Mouse (Mus musculus): ENCODE results near the gene Pum1. TPM values are rescaled to one million over a fixed set of nuclear protein-coding genes. Genes with fewer than 3 reads are reported as not detected.
"Not testable (repeated sequence)": the region's sequence is repeated elsewhere in the genome, so short reads cannot be mapped to it uniquely, and the experiment has no call there.

The Pum1 gene
- polyA plus RNA-seq, 1 experiment from 2014 or later: 137 TPM

DNA sequence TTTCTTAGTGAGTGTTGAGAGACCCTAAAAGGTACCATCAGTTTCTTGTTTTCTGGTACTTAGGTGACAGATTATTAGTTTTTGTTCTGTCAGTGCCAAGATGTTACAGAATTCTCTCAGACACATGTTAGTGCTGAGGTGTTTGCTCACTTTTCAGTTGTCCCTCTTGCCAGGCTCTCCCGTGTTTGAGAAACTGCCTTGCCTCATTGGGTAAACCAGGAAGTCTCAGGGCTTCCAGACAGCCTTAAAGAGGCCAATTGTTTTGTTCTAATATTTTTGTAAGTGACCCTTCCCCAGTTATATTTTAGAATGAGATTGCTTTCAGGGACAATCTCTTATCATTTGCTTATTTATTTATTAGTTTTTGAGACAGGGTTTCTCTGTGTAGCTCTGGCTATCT lies 2.1 kb downstream of the Pum1 start:
- H3K9ac ChIP-seq (replicated peaks; ENCODE audit: low read depth, low read length): no peak overlapping the region
- ATAC-seq: no peak
- no peaks in the 10 kb centered on the region for H3K9me3 ChIP-seq (ENCODE audit: control insufficient read depth, low read length)
- H3K36me3 ChIP-seq (ENCODE audit: control insufficient read depth, insufficient read depth): 0 out of 2 replicates have a peak, but pooled peaks cover 3% of the 10 kb centered on the region
- peak overlapping the region; percentile 50 for H3K4me2 ChIP-seq (ENCODE audit: low read length)
- H3K4me3 ChIP-seq (replicated peaks; ENCODE audit: low read length): peak overlapping the region; percentile 21
- 0% methylated on average over 1 of the region's 1 CpGs for WGBS
- no peaks in the 10 kb centered on the region for H3K27me3 ChIP-seq (replicated peaks; ENCODE audit: control insufficient read depth, insufficient read depth, low read length)
- no peak overlapping the region for H3K27ac ChIP-seq (ENCODE audit: low read length)
- H3K4me1 ChIP-seq (replicated peaks; ENCODE audit: control insufficient read depth, insufficient read depth, low read length): peaks cover 33% of the 10 kb centered on the region

DNA sequence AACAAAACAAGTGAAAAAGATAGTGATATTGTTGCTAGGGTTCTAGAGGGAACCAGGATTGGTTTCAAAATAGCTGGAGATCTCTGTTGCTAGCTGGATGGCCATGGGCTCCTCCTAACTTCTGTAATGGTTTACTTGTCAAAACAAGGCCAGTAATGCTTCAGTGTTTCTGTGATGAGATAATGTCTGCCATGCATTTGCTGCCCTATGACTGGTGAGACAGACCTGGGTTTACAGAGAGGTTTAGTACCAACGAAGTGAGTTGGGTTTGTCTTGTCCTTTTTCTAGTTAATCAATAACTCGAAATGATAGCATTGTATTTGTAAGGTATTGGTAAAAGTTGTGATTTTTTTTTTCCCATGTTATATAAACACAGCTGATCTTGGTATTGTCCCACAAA lies 4.6 kb downstream of the Pum1 start:
- Histone ChIP-seq H3K4me3 (replicated peaks; ENCODE audit: low read length) (no peak overlapping the region), H3K27me3 (replicated peaks; ENCODE audit: control insufficient read depth, insufficient read depth, low read length) (no peaks in the 10 kb centered on the region), H3K36me3 (ENCODE audit: control insufficient read depth, insufficient read depth) (peaks cover 9% of the 10 kb centered on the region), H3K9me3 (ENCODE audit: control insufficient read depth, low read length) (no peaks in the 10 kb centered on the region), H3K9ac (replicated peaks; ENCODE audit: low read depth, low read length) (no peak overlapping the region), H3K4me1 (replicated peaks; ENCODE audit: control insufficient read depth, insufficient read depth, low read length) (peaks cover 38% of the 10 kb centered on the region), H3K4me2 (ENCODE audit: low read length) (0 out of 2 replicates have a peak overlapping the region, but pooled peaks have one; percentile 18), H3K27ac (ENCODE audit: low read length) (no peak overlapping the region)
- WGBS: 82% methylated on average over 2 of the region's 2 CpGs
- no peak for ATAC-seq

DNA sequence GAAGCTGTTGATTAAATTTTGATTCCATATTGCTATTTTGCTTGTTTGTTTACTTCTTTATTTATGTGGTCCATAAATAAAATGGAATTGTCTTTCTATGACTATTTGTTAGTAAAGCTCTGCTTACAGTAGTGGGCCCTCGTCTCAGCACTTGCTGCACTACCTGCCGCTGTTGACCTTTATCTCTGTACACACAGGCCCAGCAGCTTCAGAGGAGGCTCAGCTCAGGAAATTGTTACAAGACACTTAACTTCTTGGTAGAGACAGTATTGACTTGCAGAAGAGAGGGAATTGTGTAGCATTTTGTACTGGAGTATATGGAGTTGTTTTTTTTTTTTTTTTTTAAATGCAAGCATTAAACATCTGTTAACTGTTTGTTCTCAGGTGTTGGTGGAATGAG lies 5.4 kb downstream of the Pum1 start:
- ATAC-seq: no peak
- Histone ChIP-seq H3K27ac (ENCODE audit: low read length) (no peak overlapping the region), H3K27me3 (replicated peaks; ENCODE audit: control insufficient read depth, insufficient read depth, low read length) (no peaks in the 10 kb centered on the region), H3K36me3 (ENCODE audit: control insufficient read depth, insufficient read depth) (peaks cover 15% of the 10 kb centered on the region), H3K4me3 (replicated peaks; ENCODE audit: low read length) (no peak overlapping the region), H3K4me2 (ENCODE audit: low read length) (no peak overlapping the region; the same call in 1 of the 2 replicates), H3K9ac (replicated peaks; ENCODE audit: low read depth, low read length) (no peak overlapping the region; the same call in 1 of the 2 replicates), H3K9me3 (ENCODE audit: control insufficient read depth, low read length) (no peaks in the 10 kb centered on the region), H3K4me1 (replicated peaks; ENCODE audit: control insufficient read depth, insufficient read depth, low read length) (peaks cover 38% of the 10 kb centered on the region)
- 68% methylated on average over 2 of the region's 2 CpGs for WGBS

DNA sequence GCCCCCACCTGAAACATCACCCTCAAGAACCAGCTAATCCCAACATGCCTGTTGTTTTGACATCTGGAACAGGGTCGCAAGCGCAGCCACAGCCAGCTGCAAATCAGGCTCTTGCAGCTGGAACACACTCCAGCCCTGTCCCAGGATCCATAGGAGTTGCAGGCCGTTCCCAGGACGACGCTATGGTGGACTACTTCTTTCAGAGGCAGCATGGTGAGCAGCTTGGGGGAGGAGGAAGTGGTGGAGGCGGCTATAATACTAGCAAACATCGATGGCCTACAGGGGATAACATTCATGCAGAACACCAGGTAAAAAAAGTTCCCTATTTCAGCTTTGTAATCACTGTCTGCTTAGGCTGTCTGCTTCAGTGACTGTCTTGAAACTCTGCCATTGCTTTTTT lies 5.9 kb downstream of the Pum1 start:
- no peaks in the 10 kb centered on the region for H3K27me3 ChIP-seq (replicated peaks; ENCODE audit: control insufficient read depth, insufficient read depth, low read length)
- no peak overlapping the region for H3K27ac ChIP-seq (ENCODE audit: low read length)
- H3K4me2 ChIP-seq (ENCODE audit: low read length): peak overlapping the region; percentile 13; the same call in 1 of the 2 replicates
- H3K4me3 ChIP-seq (replicated peaks; ENCODE audit: low read length): no peak overlapping the region
- no peak for ATAC-seq
- 68% methylated on average over 7 of the region's 7 CpGs for WGBS
- H3K36me3 ChIP-seq (ENCODE audit: control insufficient read depth, insufficient read depth): peaks cover 15% of the 10 kb centered on the region
- no peaks in the 10 kb centered on the region for H3K9me3 ChIP-seq (ENCODE audit: control insufficient read depth, low read length)
- peaks cover 38% of the 10 kb centered on the region for H3K4me1 ChIP-seq (replicated peaks; ENCODE audit: control insufficient read depth, insufficient read depth, low read length)
- no peak overlapping the region for H3K9ac ChIP-seq (replicated peaks; ENCODE audit: low read depth, low read length)

DNA sequence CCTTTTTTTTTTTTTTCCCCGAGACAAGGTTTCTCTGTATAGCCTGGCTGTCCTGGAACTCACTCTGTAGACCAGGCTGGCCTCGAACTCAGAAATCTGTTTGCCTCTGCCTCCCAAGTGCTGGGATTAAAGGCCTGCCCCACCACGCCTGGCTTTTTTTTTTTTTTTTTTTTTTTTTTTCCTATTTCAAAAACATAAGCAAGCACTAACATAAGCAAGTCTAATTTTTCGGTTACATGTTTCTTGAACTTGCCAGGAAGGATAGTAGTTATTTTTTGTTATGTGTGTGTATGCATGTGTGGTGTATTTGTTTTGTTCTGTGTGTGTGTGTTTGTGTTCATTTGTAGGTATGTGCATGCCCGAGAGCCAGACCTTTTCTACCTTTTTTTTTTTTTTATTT lies 6.9 kb downstream of the Pum1 start:
- H3K9me3 ChIP-seq (ENCODE audit: control insufficient read depth, low read length); H3K27me3 ChIP-seq (replicated peaks; ENCODE audit: control insufficient read depth, insufficient read depth, low read length); H3K9ac ChIP-seq (replicated peaks; ENCODE audit: low read depth, low read length); H3K27ac ChIP-seq (ENCODE audit: low read length); H3K4me3 ChIP-seq (replicated peaks; ENCODE audit: low read length); H3K4me2 ChIP-seq (ENCODE audit: low read length); ATAC-seq: not testable (repeated sequence)
- H3K4me1 ChIP-seq (replicated peaks; ENCODE audit: control insufficient read depth, insufficient read depth, low read length): peaks cover 40% of the 10 kb centered on the region
- peaks cover 21% of the 10 kb centered on the region for H3K36me3 ChIP-seq (ENCODE audit: control insufficient read depth, insufficient read depth)
- WGBS: 86% methylated on average over 5 of the region's 5 CpGs

DNA sequence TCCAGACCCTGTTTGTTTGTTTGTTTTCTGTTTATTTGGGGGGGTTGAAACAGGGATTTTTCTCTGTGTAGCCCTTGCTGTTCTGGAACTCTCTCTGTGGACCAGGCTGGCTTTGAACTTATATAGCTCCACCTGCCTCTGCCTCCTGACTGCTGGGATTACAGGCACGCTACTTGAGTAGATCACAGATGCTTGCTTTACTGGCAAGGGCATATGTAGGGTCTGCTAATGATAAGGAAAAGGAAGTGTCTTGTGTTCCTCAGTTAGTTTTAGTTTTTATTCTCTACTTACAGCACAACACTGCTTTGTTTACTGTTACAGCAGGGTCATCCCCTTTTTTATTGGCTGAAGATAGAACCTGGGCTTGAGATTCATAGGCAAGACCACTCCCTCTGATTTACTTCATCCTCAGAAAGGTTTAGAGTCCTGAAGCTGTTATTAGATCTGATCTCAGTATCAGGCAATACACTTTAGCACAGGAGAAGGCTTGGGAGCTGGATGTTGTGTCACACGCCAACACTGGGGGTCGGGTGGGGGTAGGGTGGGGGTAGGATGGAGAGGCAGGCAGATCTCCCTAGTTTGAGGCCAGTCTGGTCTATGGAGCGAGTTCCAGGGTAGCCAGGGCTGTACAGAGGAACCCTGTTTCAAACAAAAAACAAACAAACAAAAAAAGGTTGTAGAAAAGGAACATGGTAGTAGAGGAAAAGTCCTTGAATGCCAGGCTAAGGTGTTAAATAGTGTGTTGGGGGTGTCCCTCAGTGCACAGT lies 8.1 kb downstream of the Pum1 start:
- WGBS: 94% methylated on average over 4 of the region's 4 CpGs
- H3K27ac ChIP-seq (ENCODE audit: low read length): no peak overlapping the region
- no peaks in the 10 kb centered on the region for H3K9me3 ChIP-seq (ENCODE audit: control insufficient read depth, low read length)
- H3K27me3 ChIP-seq (replicated peaks; ENCODE audit: control insufficient read depth, insufficient read depth, low read length): no peaks in the 10 kb centered on the region
- no peak overlapping the region for H3K4me2 ChIP-seq (ENCODE audit: low read length)
- no peak for ATAC-seq
- H3K36me3 ChIP-seq (ENCODE audit: control insufficient read depth, insufficient read depth): peaks cover 21% of the 10 kb centered on the region
- H3K4me1 ChIP-seq (replicated peaks; ENCODE audit: control insufficient read depth, insufficient read depth, low read length): peaks cover 30% of the 10 kb centered on the region
- no peak overlapping the region for H3K9ac ChIP-seq (replicated peaks; ENCODE audit: low read depth, low read length)
- no peak overlapping the region for H3K4me3 ChIP-seq (replicated peaks; ENCODE audit: low read length)

DNA sequence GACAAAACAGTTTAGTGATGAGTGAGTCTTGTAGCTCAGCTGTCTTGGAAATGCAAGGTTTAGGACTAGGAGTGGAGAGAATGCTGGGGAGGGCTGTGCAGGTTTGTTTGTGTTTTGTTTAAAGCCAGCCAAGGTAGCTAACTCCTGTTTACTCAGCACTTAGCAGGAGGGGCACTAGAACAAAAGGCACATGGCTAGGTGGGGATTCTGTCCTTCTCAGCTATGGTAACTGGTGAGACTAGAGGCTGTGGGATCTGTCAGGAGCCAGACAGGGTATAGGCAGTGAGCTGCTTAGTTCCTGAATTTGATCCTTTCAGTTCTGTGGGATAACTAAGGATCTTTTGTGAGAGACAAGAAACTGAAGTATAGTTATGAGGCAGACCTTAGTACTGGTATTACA lies 9.0 kb downstream of the Pum1 start:
- peaks cover 25% of the 10 kb centered on the region for H3K4me1 ChIP-seq (replicated peaks; ENCODE audit: control insufficient read depth, insufficient read depth, low read length)
- no peak overlapping the region for H3K4me3 ChIP-seq (replicated peaks; ENCODE audit: low read length)
- H3K36me3 ChIP-seq (ENCODE audit: control insufficient read depth, insufficient read depth): peaks cover 21% of the 10 kb centered on the region
- no peaks in the 10 kb centered on the region for H3K9me3 ChIP-seq (ENCODE audit: control insufficient read depth, low read length)
- H3K9ac ChIP-seq (replicated peaks; ENCODE audit: low read depth, low read length): no peak overlapping the region
- no peak for ATAC-seq
- H3K27me3 ChIP-seq (replicated peaks; ENCODE audit: control insufficient read depth, insufficient read depth, low read length): no peaks in the 10 kb centered on the region
- H3K27ac ChIP-seq (ENCODE audit: low read length): no peak overlapping the region
- H3K4me2 ChIP-seq (ENCODE audit: low read length): no peak overlapping the region

DNA sequence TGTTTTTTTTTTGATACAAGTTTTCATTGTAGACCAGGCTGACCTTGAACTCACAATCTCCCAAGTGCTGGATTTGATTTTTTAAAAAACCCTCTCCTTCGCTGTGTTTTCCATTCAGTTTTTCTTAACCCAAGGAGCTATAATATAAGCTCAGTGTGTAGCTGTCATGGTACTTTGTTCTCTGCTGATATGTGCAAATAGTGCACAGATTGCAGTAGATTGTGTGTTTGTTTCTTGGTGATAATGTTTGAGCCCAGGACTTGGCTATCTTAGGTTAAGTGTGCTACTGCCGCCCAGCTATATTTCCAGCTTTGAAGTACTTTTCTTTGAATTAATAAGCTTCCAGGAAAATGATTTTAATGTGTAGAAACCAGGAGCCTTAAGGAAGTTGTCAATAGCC lies 13.6 kb downstream of the Pum1 start:
- H3K9ac ChIP-seq (replicated peaks; ENCODE audit: low read depth, low read length): no peak overlapping the region
- no peak overlapping the region for H3K4me2 ChIP-seq (ENCODE audit: low read length)
- no peaks in the 10 kb centered on the region for H3K9me3 ChIP-seq (ENCODE audit: control insufficient read depth, low read length)
- H3K4me3 ChIP-seq (replicated peaks; ENCODE audit: low read length): no peak overlapping the region
- no peak overlapping the region for H3K27ac ChIP-seq (ENCODE audit: low read length)
- H3K27me3 ChIP-seq (replicated peaks; ENCODE audit: control insufficient read depth, insufficient read depth, low read length): no peaks in the 10 kb centered on the region
- 91% methylated on average over 2 of the region's 2 CpGs for WGBS
- H3K4me1 ChIP-seq (replicated peaks; ENCODE audit: control insufficient read depth, insufficient read depth, low read length): peaks cover 7% of the 10 kb centered on the region
- peaks cover 20% of the 10 kb centered on the region for H3K36me3 ChIP-seq (ENCODE audit: control insufficient read depth, insufficient read depth)
- no peak for ATAC-seq

DNA sequence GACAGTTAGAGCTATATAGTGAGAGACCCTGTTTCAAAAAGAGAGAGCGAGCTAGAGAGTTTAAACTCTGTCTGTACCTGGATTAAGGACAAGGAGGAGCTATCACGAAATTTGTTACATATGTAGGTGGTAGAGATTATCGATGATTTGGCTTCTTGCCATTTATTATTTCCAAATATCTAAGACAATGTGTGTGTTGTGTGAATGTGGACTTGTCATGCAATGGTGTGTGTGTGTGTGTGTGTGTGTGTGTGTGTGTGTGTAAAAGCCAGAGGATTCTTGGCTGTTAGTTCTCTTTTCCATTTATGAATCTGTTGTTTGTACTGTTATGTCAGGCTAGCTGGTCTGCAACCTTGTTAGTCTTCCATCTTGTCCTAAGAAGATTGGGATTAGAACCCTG lies 15.0 kb downstream of the Pum1 start:
- Histone ChIP-seq H3K36me3 (ENCODE audit: control insufficient read depth, insufficient read depth) (peaks cover 12% of the 10 kb centered on the region), H3K4me1 (replicated peaks; ENCODE audit: control insufficient read depth, insufficient read depth, low read length) (peaks cover 5% of the 10 kb centered on the region), H3K4me2 (ENCODE audit: low read length) (no peak overlapping the region), H3K9me3 (ENCODE audit: control insufficient read depth, low read length) (no peaks in the 10 kb centered on the region), H3K27me3 (replicated peaks; ENCODE audit: control insufficient read depth, insufficient read depth, low read length) (no peaks in the 10 kb centered on the region), H3K9ac (replicated peaks; ENCODE audit: low read depth, low read length) (no peak overlapping the region), H3K4me3 (replicated peaks; ENCODE audit: low read length) (no peak overlapping the region), H3K27ac (ENCODE audit: low read length) (no peak overlapping the region)
- 96% methylated on average over 3 of the region's 3 CpGs for WGBS
- no peak for ATAC-seq

Measured in forebrain, embryonic 16.5 days (tissue).